Mouse (Mus musculus) limb, embryonic 12.5 days (tissue): ENCODE data around the gene Zfyve1. TPM values are rescaled to one million over a fixed set of nuclear protein-coding genes. Genes with fewer than 3 reads are reported as not detected.

Experiments
- ATAC-seq: fragments of 200-750 bp; cut with Nextera tagmentation; 2 replicates; pipeline ENCODE4 v1.8.0; 2017; ENCODE audit warnings: low read depth, moderate TSS enrichment; ENCODE audit not compliant: insufficient number of reproducible peaks, insufficient read depth, low FRiP score, low TSS enrichment
- H3K27ac ChIP-seq: fragments of 300-500 bp; sonication (generic); 2 replicates; pipeline ENCODE4 v1.5.1; 2016; ENCODE audit warnings: mild to moderate bottlenecking, moderate library complexity
- H3K27me3 ChIP-seq: fragments of 300-500 bp; sonication (generic); 2 replicates; pipeline ENCODE4 v1.6.1; 2016; ENCODE audit warnings: mild to moderate bottlenecking, moderate library complexity
- H3K36me3 ChIP-seq: fragments of 300-500 bp; sonication (generic); 2 replicates; pipeline ENCODE4 v1.6.1; 2016; ENCODE audit warnings: mild to moderate bottlenecking, moderate library complexity
- H3K4me1 ChIP-seq: fragments of 300-500 bp; sonication (generic); replicated peaks from 2 replicates; pipeline ENCODE4 v1.6.1; 2016
- H3K4me2 ChIP-seq: fragments of 300-500 bp; sonication (generic); 2 replicates; pipeline ENCODE4 v1.6.1; 2016; ENCODE audit warnings: mild to moderate bottlenecking, moderate library complexity
- H3K4me3 ChIP-seq: fragments of 300-500 bp; sonication (generic); replicated peaks from 2 replicates; pipeline ENCODE4 v1.5.1; 2016; ENCODE audit warnings: mild to moderate bottlenecking
- H3K9ac ChIP-seq: fragments of 300-500 bp; sonication (generic); replicated peaks from 2 replicates; pipeline ENCODE4 v1.6.1; 2016; ENCODE audit warnings: mild to moderate bottlenecking, moderate library complexity
- H3K9me3 ChIP-seq: fragments of 300-500 bp; sonication (generic); 2 replicates; pipeline ENCODE4 v1.6.1; 2016; ENCODE audit warnings: mild to moderate bottlenecking, moderate library complexity
- WGBS: fragments of 180-500 bp; shearing (Covaris S2); methylation state at CpG from one replicate; pipeline ENCODE4 v1.1.7; 2016; 5-methylcytosine and 5-hydroxymethylcytosine counted together
- polyA plus RNA-seq: library from polyadenylated mRNA; unstranded; fragments of >200 nt; fragmentation: Nextera tagmentation; extraction: Ambion mirVana; gene quantifications from 2 replicates; pipeline ENCODE4 v1.2.1, GENCODE M21; 2016

Zfyve1 gene
- polyA plus RNA-seq, 1 experiment from 2014 or later, result 24.1 TPM

- no peak for ATAC-seq
- WGBS, result 58% methylated on average over 3 of the region's 3 CpGs
- peaks cover 64% of the 10 kb centered on the region for H3K36me3 ChIP-seq
- no peaks in the 10 kb centered on the region for H3K4me1 ChIP-seq
- no peaks in the 10 kb centered on the region for H3K27me3 ChIP-seq
- H3K9me3 ChIP-seq, result no peaks in the 10 kb centered on the region
- no peak overlapping the region for H3K4me2 ChIP-seq
- no peak overlapping the region for H3K4me3 ChIP-seq
- H3K9ac ChIP-seq, result no peak overlapping the region
- H3K27ac ChIP-seq, result no peak overlapping the region
Observed at GRCm38 (mm10) chr12:83578896-83579569, 18.0 kb downstream of the Zfyve1 start.

GRCm38 (mm10) chr12:83578356-83578755, 18.7 kb downstream of the Zfyve1 start:
- H3K36me3 ChIP-seq, result peaks cover 65% of the 10 kb centered on the region
- 89% methylated on average over 2 of the region's 2 CpGs for WGBS

GRCm38 (mm10) chr12:83577445-83577844, 19.6 kb downstream of the Zfyve1 start:
- ATAC-seq, result no peak
- H3K4me2 ChIP-seq, result no peak overlapping the region
- no peaks in the 10 kb centered on the region for H3K27me3 ChIP-seq
- no peak overlapping the region for H3K9ac ChIP-seq
- H3K4me3 ChIP-seq, result no peak overlapping the region
- no peak overlapping the region for H3K27ac ChIP-seq
- H3K9me3 ChIP-seq, result no peaks in the 10 kb centered on the region
- WGBS, result 96% methylated on average over 5 of the region's 5 CpGs
- no peaks in the 10 kb centered on the region for H3K4me1 ChIP-seq
- peaks cover 71% of the 10 kb centered on the region for H3K36me3 ChIP-seq

More at GRCm38 (mm10) chr12:83578356-83578755, 18.7 kb downstream of the Zfyve1 start:
- Histone ChIP-seq H3K9ac (no peak overlapping the region), H3K4me2 (no peak overlapping the region), H3K4me1 (no peaks in the 10 kb centered on the region), H3K4me3 (no peak overlapping the region), H3K27ac (no peak overlapping the region), H3K27me3 (no peaks in the 10 kb centered on the region), H3K9me3 (no peaks in the 10 kb centered on the region)
- ATAC-seq, result no peak

DNA sequence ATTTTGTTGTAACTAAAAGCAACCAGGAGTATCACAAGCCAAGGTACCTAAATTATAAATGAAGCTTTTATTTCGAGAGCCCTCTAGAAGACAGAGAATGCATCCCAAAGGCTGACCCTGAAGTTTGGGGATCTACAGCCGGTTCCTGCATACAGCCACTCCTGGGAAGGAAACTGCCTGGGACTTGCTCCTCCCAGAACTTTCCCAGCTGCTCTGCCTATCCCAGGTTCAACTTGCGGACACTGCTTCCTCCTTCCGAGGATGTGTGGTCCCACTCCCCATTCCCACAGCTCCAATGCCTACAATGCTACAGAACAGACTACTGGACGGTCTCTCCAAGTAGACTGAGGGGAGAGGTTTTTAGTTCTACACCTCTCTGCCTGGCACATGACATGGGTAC, 24.3 kb downstream of the Zfyve1 start:
- Histone ChIP-seq H3K9ac (no peak overlapping the region), H3K27me3 (no peaks in the 10 kb centered on the region), H3K9me3 (no peaks in the 10 kb centered on the region), H3K4me2 (no peak overlapping the region), H3K4me3 (no peak overlapping the region), H3K36me3 (peaks cover 90% of the 10 kb centered on the region), H3K27ac (no peak overlapping the region), H3K4me1 (no peaks in the 10 kb centered on the region)
- 80% methylated on average over 5 of the region's 5 CpGs for WGBS
- no peak for ATAC-seq

DNA sequence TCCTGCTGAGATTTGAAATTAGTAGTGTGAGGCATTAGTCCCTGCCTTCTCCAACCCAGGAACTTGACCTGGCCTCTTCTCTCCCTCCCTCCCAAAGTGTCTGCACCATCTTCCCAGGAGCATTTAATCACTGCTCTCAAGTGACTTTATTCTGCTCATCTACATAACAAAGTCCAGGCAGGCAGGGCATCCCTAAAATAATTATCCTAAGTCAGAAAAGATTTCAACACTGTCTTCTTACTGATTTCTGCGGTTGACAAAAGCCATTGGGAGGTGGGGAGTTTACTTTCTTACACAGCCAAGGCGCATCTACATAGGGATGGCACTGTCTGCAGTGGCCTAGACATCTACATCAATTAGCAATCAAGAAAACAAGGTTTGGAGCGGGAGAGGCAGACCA, 27.2 kb downstream of the Zfyve1 start:
- no peaks in the 10 kb centered on the region for H3K4me1 ChIP-seq
- H3K27me3 ChIP-seq, result no peaks in the 10 kb centered on the region
- no peaks in the 10 kb centered on the region for H3K9me3 ChIP-seq
- no peak overlapping the region for H3K9ac ChIP-seq
- 87% methylated on average over 3 of the region's 3 CpGs for WGBS
- ATAC-seq, result no peak
- H3K4me2 ChIP-seq, result no peak overlapping the region
- H3K27ac ChIP-seq, result no peak overlapping the region
- H3K4me3 ChIP-seq, result no peak overlapping the region
- H3K36me3 ChIP-seq, result peaks cover 94% of the 10 kb centered on the region

DNA sequence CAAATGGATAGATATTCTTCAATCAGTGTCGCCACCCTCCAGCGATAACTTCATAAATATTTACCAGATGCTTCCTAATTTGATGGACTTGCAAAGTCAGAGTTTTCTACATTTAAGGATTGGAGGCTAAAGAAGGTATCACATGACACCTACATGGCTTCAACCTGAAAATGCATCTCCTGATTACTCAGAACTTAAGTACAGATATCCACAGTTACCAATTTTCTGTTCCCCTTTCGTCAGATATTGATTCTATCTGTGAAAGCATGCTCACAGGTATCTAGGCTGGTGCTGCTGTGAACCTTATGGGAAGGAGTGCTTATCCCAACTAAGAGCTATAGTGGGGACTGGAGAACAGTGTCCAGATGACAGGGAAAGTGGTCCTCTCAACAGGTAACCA, 34.4 kb downstream of the Zfyve1 start:
- no peak overlapping the region for H3K4me3 ChIP-seq
- H3K4me2 ChIP-seq, result no peak overlapping the region
- WGBS, result 94% methylated on average over 3 of the region's 3 CpGs
- H3K36me3 ChIP-seq, result peaks cover 87% of the 10 kb centered on the region
- H3K9me3 ChIP-seq, result no peaks in the 10 kb centered on the region
- no peaks in the 10 kb centered on the region for H3K4me1 ChIP-seq
- no peaks in the 10 kb centered on the region for H3K27me3 ChIP-seq
- H3K27ac ChIP-seq, result no peak overlapping the region
- H3K9ac ChIP-seq, result no peak overlapping the region
- no peak for ATAC-seq

- no peak for ATAC-seq
- no peaks in the 10 kb centered on the region for H3K9me3 ChIP-seq
- H3K9ac ChIP-seq, result no peak overlapping the region
- no peak overlapping the region for H3K4me2 ChIP-seq
- H3K27ac ChIP-seq, result no peak overlapping the region
- no peak overlapping the region for H3K4me3 ChIP-seq
- 75% methylated on average over 6 of the region's 6 CpGs for WGBS
- no peaks in the 10 kb centered on the region for H3K4me1 ChIP-seq
- peaks cover 87% of the 10 kb centered on the region for H3K36me3 ChIP-seq
- H3K27me3 ChIP-seq, result no peaks in the 10 kb centered on the region
Observed at GRCm38 (mm10) chr12:83560189-83560588, 36.8 kb downstream of the Zfyve1 start.

GRCm38 (mm10) chr12:83558496-83558895, 38.5 kb downstream of the Zfyve1 start:
- no peaks in the 10 kb centered on the region for H3K9me3 ChIP-seq
- H3K4me3 ChIP-seq, result no peak overlapping the region
- H3K27ac ChIP-seq, result no peak overlapping the region
- H3K27me3 ChIP-seq, result no peaks in the 10 kb centered on the region
- no peaks in the 10 kb centered on the region for H3K4me1 ChIP-seq
- peaks cover 91% of the 10 kb centered on the region for H3K36me3 ChIP-seq
- no peak overlapping the region for H3K9ac ChIP-seq
- H3K4me2 ChIP-seq, result no peak overlapping the region
- 91% methylated on average over 7 of the region's 7 CpGs for WGBS
- no peak for ATAC-seq

GRCm38 (mm10) chr12:83555605-83556004, 41.4 kb downstream of the Zfyve1 start:
- Histone ChIP-seq H3K4me1 (no peaks in the 10 kb centered on the region), H3K27ac (no peak overlapping the region), H3K4me2 (no peak overlapping the region), H3K9ac (no peak overlapping the region), H3K9me3 (no peaks in the 10 kb centered on the region), H3K4me3 (no peak overlapping the region), H3K36me3 (peaks cover 93% of the 10 kb centered on the region), H3K27me3 (no peaks in the 10 kb centered on the region)
- ATAC-seq, result no peak
- 68% methylated on average over 9 of the region's 9 CpGs for WGBS

- Histone ChIP-seq H3K27me3 (no peaks in the 10 kb centered on the region), H3K9ac (no peak overlapping the region), H3K4me1 (no peaks in the 10 kb centered on the region), H3K36me3 (peaks cover 94% of the 10 kb centered on the region), H3K4me2 (no peak overlapping the region), H3K9me3 (no peaks in the 10 kb centered on the region), H3K4me3 (no peak overlapping the region), H3K27ac (no peak overlapping the region)
- 81% methylated on average over 4 of the region's 4 CpGs for WGBS
- ATAC-seq, result no peak
Observed at GRCm38 (mm10) chr12:83553816-83554215, 43.2 kb downstream of the Zfyve1 start.

GRCm38 (mm10) chr12:83551305-83551704, 45.7 kb downstream of the Zfyve1 start:
- ATAC-seq, result 0 out of 2 replicates have a peak, but pooled peaks have one; percentile 38
- H3K27me3 ChIP-seq, result no peaks in the 10 kb centered on the region
- WGBS, result 93% methylated on average over 16 of the region's 16 CpGs
- no peak overlapping the region for H3K4me2 ChIP-seq
- peaks cover 90% of the 10 kb centered on the region for H3K36me3 ChIP-seq
- H3K9me3 ChIP-seq, result no peaks in the 10 kb centered on the region
- no peak overlapping the region for H3K9ac ChIP-seq
- no peak overlapping the region for H3K27ac ChIP-seq
- H3K4me1 ChIP-seq, result no peaks in the 10 kb centered on the region
- no peak overlapping the region for H3K4me3 ChIP-seq

GRCm38 (mm10) chr12:83544791-83545190, 52.2 kb downstream of the Zfyve1 start:
- ATAC-seq, result no peak
- Histone ChIP-seq H3K4me3 (no peak overlapping the region), H3K9me3 (no peaks in the 10 kb centered on the region), H3K27ac (no peak overlapping the region), H3K4me1 (no peaks in the 10 kb centered on the region), H3K27me3 (no peaks in the 10 kb centered on the region), H3K36me3 (peaks cover 71% of the 10 kb centered on the region), H3K4me2 (no peak overlapping the region), H3K9ac (no peak overlapping the region)
